Mouse (Mus musculus) gastrocnemius, postnatal 25 days (tissue): ENCODE data around the gene Rin3. TPM values are rescaled to one million over a fixed set of nuclear protein-coding genes. Genes with fewer than 3 reads are reported as not detected.

Experiments
- DNase-seq: peaks from one replicate; pipeline ENCODE4 v3.0.0; 2022
- total RNA-seq, 2 experiments: library from RNA; stranded (reverse); gene quantifications; 1 replicate in 1 of 2; 2 replicates in 1 of 2; pipeline ENCODE4 v1.2.3; 2021

Rin3 gene
- total RNA-seq, 2 experiments from 2014 or later: 6.0 to 8.1 TPM

GRCm38 (mm10) chr12:102280867-102281503 lies 1.9 kb upstream of the Rin3 start:
- no peak for DNase-seq

DNA sequence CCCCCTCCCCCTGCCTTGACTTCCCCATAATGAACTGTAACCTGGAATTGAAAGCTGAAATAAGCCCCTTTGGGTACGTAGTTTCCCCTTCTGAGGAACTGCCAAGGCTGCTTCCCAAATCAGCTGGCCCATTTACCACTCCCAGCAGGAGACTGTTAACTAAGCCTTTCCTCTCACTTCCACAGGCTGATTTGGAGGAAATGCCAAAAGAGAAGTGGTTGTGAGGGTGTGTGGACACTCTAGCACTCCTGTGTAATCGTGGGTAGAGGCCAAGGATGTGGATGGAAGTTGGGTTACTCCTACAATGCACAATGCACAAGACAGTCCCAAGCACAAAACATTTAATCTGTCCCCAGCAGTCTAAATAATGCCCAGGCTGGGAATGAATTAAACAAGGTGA lies 722 bp upstream of the Rin3 start:
- no peak for DNase-seq

DNA sequence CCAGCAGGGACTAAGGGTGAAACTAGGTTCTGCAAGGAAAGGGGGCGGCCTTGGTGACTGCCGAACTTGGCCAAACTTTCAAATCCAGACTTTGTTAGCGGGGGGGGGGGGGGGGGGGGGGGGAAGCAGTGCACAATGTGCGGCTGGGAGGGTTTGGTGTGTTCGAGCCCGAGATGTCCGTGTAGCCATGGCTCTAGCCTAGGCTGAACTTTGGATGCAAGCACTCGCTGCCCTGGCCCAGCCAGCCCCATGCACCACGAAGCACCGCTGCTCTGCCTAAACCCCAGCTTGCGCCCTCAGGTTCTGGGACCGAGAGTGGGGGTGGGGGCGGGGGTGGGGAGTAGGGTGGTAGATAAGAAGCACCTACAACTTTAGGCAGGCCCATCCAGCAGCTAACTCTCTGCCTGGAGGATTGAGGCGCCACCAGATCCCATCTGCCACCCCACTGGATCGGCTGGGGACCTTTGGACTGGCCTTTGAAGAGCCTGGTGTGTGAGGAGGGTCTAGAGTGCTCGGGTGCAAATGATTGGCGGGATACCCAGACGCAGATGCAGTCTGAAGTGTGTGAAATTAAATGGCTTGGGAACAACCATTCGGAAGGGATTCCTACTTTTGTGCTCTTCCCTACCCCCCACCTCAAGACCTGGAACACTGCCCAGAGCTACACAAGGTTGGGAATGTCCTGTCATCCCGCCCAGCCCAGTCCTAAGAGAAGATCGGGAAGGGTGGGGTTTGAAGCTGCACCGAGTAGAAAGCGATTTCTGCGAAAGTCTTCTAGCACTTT lies 827 bp downstream of the Rin3 start:
- peak; percentile 39 for DNase-seq

- no peak for DNase-seq
These were observed 1.4 kb downstream of the Rin3 start for GRCm38 (mm10) chr12:102284267-102284610.

GRCm38 (mm10) chr12:102284618-102285159 lies 1.8 kb downstream of the Rin3 start:
- no peak for DNase-seq

GRCm38 (mm10) chr12:102285318-102285717 lies 2.5 kb downstream of the Rin3 start:
- no peak for DNase-seq

- DNase-seq: no peak
These were observed 2.9 kb downstream of the Rin3 start for GRCm38 (mm10) chr12:102285779-102286178.

DNA sequence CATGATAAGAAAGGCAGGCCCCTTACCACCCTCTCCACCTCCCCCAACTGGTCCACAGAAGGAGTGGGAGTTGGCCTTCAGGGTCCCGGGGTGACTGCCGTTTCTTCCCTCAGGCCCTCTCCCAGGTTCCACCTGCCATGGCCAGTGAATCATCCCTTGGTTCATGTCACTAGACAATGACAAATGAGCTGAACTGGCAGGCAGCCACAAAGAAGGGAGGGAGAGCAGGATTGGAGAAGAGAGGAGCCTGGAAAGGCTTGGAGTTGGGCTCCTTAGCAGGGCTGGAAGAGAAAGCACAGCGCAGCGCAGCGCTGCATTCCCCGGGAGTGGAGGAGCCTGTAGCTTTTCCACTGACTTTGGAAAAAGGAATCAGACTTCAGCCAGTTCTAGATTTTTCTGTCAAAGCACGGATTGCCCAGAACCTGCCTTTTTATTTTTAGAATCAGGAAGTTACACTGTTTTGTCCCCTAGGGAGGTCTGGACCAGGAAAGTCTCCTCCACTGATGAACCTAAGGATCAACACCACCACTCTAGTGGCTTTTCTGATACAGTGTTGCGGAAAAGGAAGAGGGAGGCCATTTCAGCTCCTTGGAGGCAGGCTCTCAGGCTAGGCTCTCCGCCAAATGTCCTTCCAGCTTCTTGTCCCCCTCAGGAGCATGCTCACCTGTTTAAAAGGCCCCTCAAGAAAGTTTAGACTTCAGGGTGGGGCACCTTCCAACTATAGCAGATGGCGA lies 4.0 kb downstream of the Rin3 start:
- peak; percentile 25 for DNase-seq

DNA sequence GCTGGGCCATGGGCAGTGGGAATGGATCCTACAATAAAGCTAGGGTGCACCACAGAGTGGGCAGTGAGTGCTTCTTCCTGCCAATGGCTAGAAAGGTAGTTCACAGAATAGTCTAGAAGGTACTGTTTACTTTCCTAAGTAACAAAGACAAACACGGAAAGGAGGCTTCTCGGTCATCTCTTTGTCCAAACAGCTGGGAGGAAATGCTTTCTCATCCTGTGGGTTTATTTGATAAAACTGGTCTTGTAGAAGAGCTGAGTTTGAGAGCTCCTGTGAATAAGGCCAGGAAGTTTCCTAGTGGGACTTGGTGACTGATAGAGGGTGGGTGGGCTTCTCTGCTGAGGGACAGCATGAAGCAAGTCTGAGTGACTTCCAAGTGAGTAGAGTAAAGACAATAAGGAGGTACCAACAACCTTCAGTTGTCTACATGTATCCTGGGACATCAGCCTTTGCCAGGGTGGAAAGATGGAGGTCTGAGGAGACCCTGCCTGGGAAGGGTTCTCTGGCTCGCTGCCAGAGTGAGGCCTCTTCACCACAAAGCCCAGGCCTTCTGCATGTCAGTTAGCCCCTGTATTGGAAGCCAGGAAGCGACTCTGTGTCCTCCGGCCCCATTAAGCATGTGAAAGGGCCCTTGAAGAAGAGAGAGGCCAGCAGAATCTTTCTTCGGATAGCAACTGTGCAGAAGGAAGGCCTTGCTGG lies 5.2 kb downstream of the Rin3 start:
- DNase-seq: no peak

DNA sequence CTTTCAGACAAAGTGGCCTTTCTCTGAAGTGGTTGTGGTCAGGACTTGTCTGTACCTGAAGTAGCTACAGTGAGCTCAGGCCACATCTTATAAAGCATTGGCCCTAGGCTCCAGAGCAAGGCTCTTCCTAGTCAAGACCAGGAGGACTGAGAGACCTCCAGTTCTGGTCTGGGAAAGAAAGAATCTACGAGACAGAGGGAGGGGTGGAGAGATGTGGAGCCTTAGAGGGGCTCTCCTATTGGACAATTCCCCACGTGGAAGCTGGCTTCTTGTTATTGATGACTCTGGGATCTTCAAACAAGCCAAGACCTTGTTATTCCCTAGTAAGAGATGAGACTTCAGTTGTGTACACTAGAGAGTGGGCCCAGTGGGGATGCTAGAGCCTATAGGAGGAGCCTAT lies 6.0 kb downstream of the Rin3 start:
- DNase-seq: no peak

GRCm38 (mm10) chr12:102289568-102289967 lies 6.7 kb downstream of the Rin3 start:
- DNase-seq: no peak

DNA sequence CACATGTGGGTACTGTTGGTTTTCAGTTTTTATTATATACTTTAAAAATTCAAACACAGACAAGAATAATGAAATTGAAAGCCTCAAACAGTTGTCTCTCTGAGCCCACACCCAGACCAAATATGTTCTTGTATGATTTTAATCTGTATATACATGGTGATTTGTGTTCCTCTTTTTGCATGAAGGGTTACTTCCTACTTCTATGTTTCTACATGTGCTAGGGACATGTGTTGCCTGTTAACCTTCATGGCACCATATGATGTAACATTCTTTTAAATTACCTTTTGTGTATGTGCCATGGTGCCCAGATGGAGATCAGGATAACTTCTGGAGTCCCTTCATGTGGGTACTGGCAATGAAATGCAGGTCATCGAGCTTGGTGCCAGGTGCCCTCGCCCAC lies 7.8 kb downstream of the Rin3 start:
- no peak for DNase-seq

GRCm38 (mm10) chr12:102291686-102292085 lies 8.8 kb downstream of the Rin3 start:
- DNase-seq: no peak

DNA sequence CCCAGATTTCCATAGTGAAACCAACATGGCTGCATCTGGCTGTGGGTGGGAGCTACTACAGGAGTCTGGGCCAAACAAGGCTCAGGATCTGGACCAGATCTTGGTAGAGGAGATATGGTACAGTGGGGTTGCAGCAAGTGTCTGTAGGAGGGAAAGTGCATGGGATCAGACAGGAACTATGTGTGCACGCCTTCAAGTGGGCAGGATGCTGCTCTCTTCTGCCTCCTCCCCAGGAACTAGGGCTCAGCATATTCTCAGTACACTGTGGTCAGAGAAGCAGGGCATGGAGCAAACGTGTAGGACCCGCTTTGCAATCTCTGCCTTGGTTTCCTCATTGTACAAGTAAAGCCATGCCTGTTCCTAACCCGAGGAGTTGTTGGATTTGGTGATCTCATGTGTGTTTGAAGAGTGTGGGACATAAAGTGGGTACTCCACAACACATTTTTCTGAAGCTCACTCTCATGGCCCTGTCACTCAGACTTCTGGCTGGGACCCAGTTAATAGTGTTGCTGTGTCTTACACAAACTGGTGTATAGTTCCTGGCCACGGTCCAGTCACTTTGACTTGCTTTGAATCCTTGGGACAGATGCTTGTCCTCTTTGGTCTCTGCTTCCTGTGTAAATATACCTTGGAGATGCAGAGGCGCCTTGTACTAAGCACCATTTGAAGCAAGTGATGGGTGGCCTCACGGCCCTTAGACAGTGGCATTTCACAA lies 9.8 kb downstream of the Rin3 start:
- no peak for DNase-seq

DNA sequence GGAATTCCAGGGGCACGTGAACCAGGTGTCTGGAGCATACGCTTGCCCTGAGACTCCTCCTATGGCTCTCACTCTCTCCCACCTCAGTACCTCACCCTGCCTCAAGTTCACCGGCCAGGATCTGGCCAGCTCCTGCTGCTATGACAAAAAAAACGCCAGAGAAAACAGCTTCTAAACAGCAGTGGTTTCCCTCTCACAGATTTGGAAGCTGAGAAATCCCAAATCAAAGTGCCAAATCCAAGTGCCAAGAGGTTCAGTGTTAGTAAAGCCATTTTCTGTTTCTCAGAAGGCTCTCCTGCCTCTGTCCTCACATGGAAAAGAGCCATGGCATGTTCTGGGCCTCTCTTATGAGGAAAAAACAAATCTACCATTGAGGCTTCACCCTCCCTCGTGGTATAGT lies 11.8 kb downstream of the Rin3 start:
- no peak for DNase-seq

GRCm38 (mm10) chr12:102295230-102295629 lies 12.4 kb downstream of the Rin3 start:
- no peak for DNase-seq

DNA sequence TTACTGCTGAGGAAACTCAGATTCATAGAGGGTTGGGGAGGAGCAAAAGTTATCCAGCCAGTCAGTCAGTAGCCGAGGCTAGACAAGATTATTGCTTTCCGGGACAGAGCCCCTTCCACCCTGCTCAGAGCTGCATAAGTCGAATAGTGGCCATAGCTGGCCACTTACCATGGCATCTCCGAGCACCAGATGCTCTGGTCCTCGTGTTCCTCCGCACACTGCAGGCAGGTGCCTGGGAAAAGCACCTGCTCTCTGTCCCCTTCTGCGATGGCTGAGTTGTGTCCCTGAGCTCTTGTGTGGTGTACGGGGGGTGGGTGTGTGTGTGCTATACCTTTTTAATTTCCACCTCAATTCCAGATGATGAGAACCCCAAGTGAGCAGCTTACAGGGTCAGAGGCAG lies 12.8 kb downstream of the Rin3 start:
- DNase-seq: no peak

DNA sequence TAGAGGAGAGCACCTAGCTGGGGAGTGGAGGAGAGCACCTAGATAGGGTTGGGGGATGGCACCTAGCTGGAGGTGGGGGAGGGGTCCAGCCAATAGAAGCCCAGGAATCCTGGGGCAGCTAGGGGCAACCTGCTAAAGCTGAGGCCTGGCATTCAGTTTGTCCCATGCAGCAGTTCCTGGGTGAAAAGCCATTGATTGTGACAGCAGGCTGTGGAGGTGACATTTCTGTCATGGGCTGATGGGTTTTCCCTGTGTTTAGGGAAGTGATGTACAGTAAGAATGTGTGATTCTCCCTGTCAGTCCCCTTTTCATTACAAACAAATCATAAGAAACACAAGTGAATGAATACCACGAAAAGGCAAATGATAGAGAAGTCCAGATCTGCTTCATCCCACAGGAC lies 13.5 kb downstream of the Rin3 start:
- no peak for DNase-seq

GRCm38 (mm10) chr12:102296967-102297366 lies 14.1 kb downstream of the Rin3 start:
- no peak for DNase-seq

GRCm38 (mm10) chr12:102299209-102299608 lies 16.4 kb downstream of the Rin3 start:
- DNase-seq: no peak

GRCm38 (mm10) chr12:102301585-102301984 lies 18.7 kb downstream of the Rin3 start:
- no peak for DNase-seq

GRCm38 (mm10) chr12:102302322-102302721 lies 19.5 kb downstream of the Rin3 start:
- DNase-seq: peak; percentile 35
